Mouse (Mus musculus) ES-E14 (cell line): ENCODE data around the gene Dll3. TPM values are rescaled to one million over a fixed set of nuclear protein-coding genes. Genes with fewer than 3 reads are reported as not detected.

Experiments used
- DNase-seq: peaks from one replicate; pipeline ENCODE4 v3.0.0-alpha.2; 2013; ENCODE audit warnings: low read depth, low spot score
- H3K27ac ChIP-seq: 2 replicates; pipeline ENCODE4 v1.5.1; 2012; ENCODE audit warnings: low read depth, mild to moderate bottlenecking, low read length, moderate library complexity, mixed read lengths; ENCODE audit not compliant: poor library complexity, insufficient read depth, severe bottlenecking
- H3K36me3 ChIP-seq: 2 replicates; pipeline ENCODE4 v1.6.1; 2012; ENCODE audit warnings: mild to moderate bottlenecking, low read length, moderate library complexity, mixed read lengths; ENCODE audit not compliant: control insufficient read depth, poor library complexity, insufficient read depth, severe bottlenecking
- H3K4me1 ChIP-seq, 2 experiments: fragments of 150-350 bp in 1 of 2; sonication (generic) in 1 of 2; 2 replicates each; pipeline ENCODE4 v1.6.1; 2012; ENCODE audit warnings: low read length in 2 of 2, mild to moderate bottlenecking in 1 of 2, mixed read lengths in 1 of 2; ENCODE audit not compliant: control insufficient read depth in 2 of 2, insufficient read depth in 2 of 2, poor library complexity in 1 of 2
- H3K4me3 ChIP-seq, 2 experiments: fragments of 150-350 bp in 1 of 2; sonication (generic) in 1 of 2; 2 replicates each; pipeline ENCODE4 v1.5.1; 2012; ENCODE audit warnings: low read length in 2 of 2, low read depth in 1 of 2, mild to moderate bottlenecking in 1 of 2, mixed read lengths in 1 of 2; ENCODE audit not compliant: insufficient read depth in 1 of 2, poor library complexity in 1 of 2, severe bottlenecking in 1 of 2
- H3K9ac ChIP-seq: 2 replicates; pipeline ENCODE4 v1.6.1; 2012; ENCODE audit warnings: low read depth, mild to moderate bottlenecking, low read length, mixed read lengths; ENCODE audit not compliant: poor library complexity, insufficient read depth, severe bottlenecking
- H3K9me3 ChIP-seq: fragments of 150-350 bp; sonication (generic); 2 replicates; pipeline ENCODE4 v1.6.1; 2012; ENCODE audit warnings: low read depth, mild to moderate bottlenecking, low read length; ENCODE audit not compliant: control insufficient read depth, insufficient read depth
- CHD2 ChIP-seq: IDR thresholded peaks from 2 replicates; pipeline ENCODE4 v1.6.1; 2014; ENCODE audit warnings: mild to moderate bottlenecking, low read depth, low read length, inconsistent platforms
- HCFC1 ChIP-seq: IDR thresholded peaks from 2 replicates; pipeline ENCODE4 v1.6.1; 2012; ENCODE audit warnings: low read length, inconsistent platforms, borderline replicate concordance; ENCODE audit not compliant: insufficient read depth
- MAFK ChIP-seq: IDR thresholded peaks from 2 replicates; pipeline ENCODE4 v1.6.1; 2014; ENCODE audit warnings: mild to moderate bottlenecking, low read depth, low read length, inconsistent platforms; ENCODE audit not compliant: insufficient read depth
- ZC3H11A ChIP-seq: IDR thresholded peaks from 2 replicates; pipeline ENCODE4 v1.6.1; 2012; ENCODE audit warnings: low read depth, mild to moderate bottlenecking, inconsistent platforms, low read length, borderline replicate concordance
- ZNF384 ChIP-seq: IDR thresholded peaks from 2 replicates; pipeline ENCODE4 v1.6.1; 2012; ENCODE audit warnings: low read depth, low read length, inconsistent platforms
- in situ Hi-C, 2 experiments: fragments of 600-800 bp; cut with MboI; formaldehyde crosslinking; loops; one replicate each; pipeline ENCODE4 v1.15.1; 2025; ENCODE audit warnings: low sequenced_read_pairs in 2 of 2, inconsistent platforms in 1 of 2; ENCODE audit not compliant: unreplicated experiment in 2 of 2
- total RNA-seq: library from RNA; depleted of rRNA; stranded (reverse); fragments of 300-350 nt; gene quantifications from 2 replicates; pipeline ENCODE4 v1.2.3, GENCODE M21; 2012

The Dll3 gene
- total RNA-seq, 1 experiment: 4.1 TPM

DNA sequence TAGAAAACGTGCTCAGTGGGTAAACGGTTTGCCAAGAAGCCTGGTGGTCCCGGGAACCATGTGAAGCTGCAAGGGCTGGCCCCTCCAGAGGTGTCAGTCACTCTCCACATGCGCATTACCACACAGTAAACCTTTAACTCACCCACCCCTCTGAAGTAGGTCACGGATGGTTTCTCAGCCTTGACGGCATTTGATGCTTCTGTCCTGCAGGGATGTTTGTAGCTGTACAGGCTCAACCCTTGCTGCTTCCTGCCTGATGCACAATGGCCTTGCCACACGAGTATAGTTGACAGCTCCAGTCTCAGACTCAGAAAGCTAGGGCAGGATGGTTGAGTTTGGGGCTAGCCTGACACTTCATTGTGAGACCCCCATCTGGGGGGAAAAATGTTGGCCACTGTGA, 21.4 kb downstream of the Dll3 start:
- Histone ChIP-seq H3K9me3 (no peaks in the 10 kb centered on the region), H3K36me3 (no peaks in the 10 kb centered on the region), H3K27ac (no peak overlapping the region), H3K4me1 (peaks cover 1% of the 10 kb centered on the region in 2 experiments; a peak in 1 of 4 replicates), H3K9ac (no peak overlapping the region), H3K4me3 (no peak overlapping the region)
- DNase-seq: no peak
- TF ChIP-seq HCFC1 (no peak), MAFK (no peak), CHD2 (no peak), ZNF384 (no peak), ZC3H11A (no peak)
- in situ Hi-C loops: no loop called here

DNA sequence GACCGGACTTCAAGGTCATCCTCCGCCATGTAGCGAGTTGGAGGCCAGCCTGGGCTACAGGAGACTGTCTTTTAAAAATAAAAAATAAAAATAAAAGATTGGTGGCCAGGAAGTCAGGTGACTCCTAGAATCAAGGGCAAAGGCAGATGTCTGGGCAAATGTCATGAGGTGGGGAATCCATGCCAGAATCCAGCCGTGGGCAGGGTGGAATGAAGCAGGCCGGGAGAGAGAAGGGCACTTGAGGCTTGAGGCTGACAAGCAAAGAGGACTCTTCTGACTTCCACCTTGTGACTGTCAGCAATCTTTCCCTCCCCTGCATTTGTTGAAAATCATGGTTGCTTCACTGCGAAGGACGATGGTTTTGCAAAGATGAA, 23.8 kb downstream of the Dll3 start:
- no peaks in the 10 kb centered on the region for H3K9me3 ChIP-seq
- peak overlapping the region; percentile 58 to 85 for H3K4me3 ChIP-seq
- H3K4me1 ChIP-seq: peaks cover 1% of the 10 kb centered on the region in 2 experiments; a peak in 1 of 4 replicates
- H3K36me3 ChIP-seq: no peaks in the 10 kb centered on the region
- in situ Hi-C loops: no loop called here
- TF ChIP-seq HCFC1: 0 out of 2 replicates have a peak, but pooled peaks have one; percentile 0
- no peak for TF ChIP-seq MAFK
- no peak for TF ChIP-seq CHD2
- TF ChIP-seq ZC3H11A: no peak
- no peak for TF ChIP-seq ZNF384
- no peak for DNase-seq
- H3K9ac ChIP-seq: peak overlapping the region; percentile 96
- H3K27ac ChIP-seq: no peak overlapping the region; the same call in 1 of the 2 replicates

GRCm38 (mm10) chr7:28277615-28278278, 24.3 kb downstream of the Dll3 start, which contains the start of gene Eid2b:
Eid2b (plus strand) TSS chr7:28277739.
- DNase-seq: peak; percentile 87
- Histone ChIP-seq H3K4me1 (peaks cover 1% of the 10 kb centered on the region in 2 experiments; a peak in 1 of 4 replicates), H3K36me3 (no peaks in the 10 kb centered on the region), H3K27ac (peak within 1 kb of the TSS; percentile 59), H3K9ac (peak within 1 kb of the TSS; percentile 96), H3K4me3 (peak within 1 kb of the TSS; percentile 58 to 85), H3K9me3 (no peaks in the 10 kb centered on the region)
- in situ Hi-C loops: no loop called here
- TF ChIP-seq CHD2: no peak
- no peak for TF ChIP-seq ZNF384
- TF ChIP-seq MAFK: no peak
- no peak for TF ChIP-seq ZC3H11A
- no peak; the same call in 1 of the 2 replicates for TF ChIP-seq HCFC1

DNA sequence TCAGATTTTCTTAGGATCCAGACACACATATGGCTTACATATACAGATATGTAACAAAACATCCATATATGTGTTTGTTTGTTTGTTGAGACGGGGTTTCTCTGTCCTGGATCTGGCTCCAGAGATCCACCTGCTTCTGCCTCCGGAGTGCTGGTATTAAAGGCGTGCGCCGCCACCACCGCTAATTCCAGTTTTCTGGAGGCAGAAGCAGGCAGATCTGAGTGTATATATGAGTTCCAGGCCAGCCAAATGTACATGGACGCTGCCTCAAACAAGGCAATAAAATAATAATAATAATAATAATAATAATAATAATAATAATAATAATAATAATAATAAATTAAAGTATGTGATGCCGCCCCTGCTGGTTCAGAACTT, 24.8 kb downstream of the Dll3 start:
- H3K4me1 ChIP-seq: peaks cover 1% of the 10 kb centered on the region in 2 experiments; a peak in 1 of 4 replicates
- H3K4me3 ChIP-seq: no peak overlapping the region
- no peak overlapping the region for H3K27ac ChIP-seq
- no peak overlapping the region for H3K9ac ChIP-seq
- in situ Hi-C loops: no loop called here
- no peaks in the 10 kb centered on the region for H3K9me3 ChIP-seq
- H3K36me3 ChIP-seq: no peaks in the 10 kb centered on the region
- TF ChIP-seq ZNF384: no peak
- DNase-seq: no peak

DNA sequence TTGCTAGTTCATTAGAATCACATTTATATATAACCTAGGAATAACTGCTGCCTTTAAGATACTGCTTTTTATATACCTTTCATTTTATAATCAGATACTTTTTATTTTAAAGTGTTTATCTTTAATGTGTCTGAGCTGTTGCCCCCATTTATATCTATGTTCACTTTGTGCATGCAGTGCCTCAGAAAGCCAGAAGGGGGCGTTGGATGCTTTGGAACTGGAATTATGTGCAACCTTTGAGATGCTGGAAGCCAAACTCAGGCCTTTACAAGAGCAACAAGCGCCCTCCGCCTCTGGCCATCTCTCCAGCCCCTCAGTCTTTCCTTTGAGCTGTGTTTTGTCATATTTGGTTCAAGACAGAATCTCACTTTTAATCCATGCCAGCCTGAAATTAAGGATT, 30.3 kb downstream of the Dll3 start:
- Histone ChIP-seq H3K9ac (no peak overlapping the region), H3K4me1 (peaks cover 0 to 7% of the 10 kb centered on the region in 2 experiments; a peak in 2 of 4 replicates), H3K4me3 (no peak overlapping the region), H3K9me3 (no peaks in the 10 kb centered on the region), H3K36me3 (peaks cover 2% of the 10 kb centered on the region; the same call in 1 of the 2 replicates), H3K27ac (no peak overlapping the region)
- no peak for DNase-seq
- in situ Hi-C loops: no loop called here
- TF ChIP-seq ZNF384: no peak
- no peak for TF ChIP-seq MAFK
- TF ChIP-seq CHD2: no peak
- TF ChIP-seq ZC3H11A: no peak
- no peak for TF ChIP-seq HCFC1
